Mouse (Mus musculus): ENCODE data around the gene Auts2. TPM values are rescaled to one million over a fixed set of nuclear protein-coding genes. Genes with fewer than 3 reads are reported as not detected.

Gene Auts2
- polyA plus RNA-seq, 1 experiment from 2014 or later = 57.8 TPM

DNA sequence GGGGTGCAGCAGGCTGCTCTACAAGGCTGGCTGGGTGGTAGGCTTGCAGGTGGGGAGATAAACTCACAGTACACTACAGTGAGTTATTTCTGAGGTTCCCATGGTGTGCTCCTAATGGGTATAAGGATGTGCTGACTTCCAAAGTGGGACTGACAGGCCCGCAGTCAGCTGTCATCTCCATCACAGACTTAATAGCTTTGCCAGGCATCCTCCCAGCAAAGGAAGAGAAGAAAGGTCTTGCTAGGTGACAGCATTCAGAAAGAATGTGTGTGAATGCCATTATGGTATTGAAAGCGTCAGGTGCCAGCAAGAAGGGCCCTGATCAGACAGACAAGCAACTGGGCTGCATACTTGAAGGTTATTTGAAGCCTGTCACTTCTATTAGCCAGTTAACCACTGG, 900.4 kb downstream of the Auts2 start:
- H3K36me3 ChIP-seq = no peaks in the 10 kb centered on the region
- H3K27ac ChIP-seq = no peak overlapping the region
- 74% methylated on average over 2 of the region's 2 CpGs for WGBS
- H3K4me1 ChIP-seq = peaks cover 42% of the 10 kb centered on the region
- no peak overlapping the region for H3K4me3 ChIP-seq
- peaks cover 8% of the 10 kb centered on the region; the same call in 1 of the 2 replicates for H3K27me3 ChIP-seq (ENCODE audit: low read depth, poor library complexity, severe bottlenecking)
- no peaks in the 10 kb centered on the region for H3K9me3 ChIP-seq (replicated peaks)
- DNase-seq (ENCODE audit: low spot score) = no peak

DNA sequence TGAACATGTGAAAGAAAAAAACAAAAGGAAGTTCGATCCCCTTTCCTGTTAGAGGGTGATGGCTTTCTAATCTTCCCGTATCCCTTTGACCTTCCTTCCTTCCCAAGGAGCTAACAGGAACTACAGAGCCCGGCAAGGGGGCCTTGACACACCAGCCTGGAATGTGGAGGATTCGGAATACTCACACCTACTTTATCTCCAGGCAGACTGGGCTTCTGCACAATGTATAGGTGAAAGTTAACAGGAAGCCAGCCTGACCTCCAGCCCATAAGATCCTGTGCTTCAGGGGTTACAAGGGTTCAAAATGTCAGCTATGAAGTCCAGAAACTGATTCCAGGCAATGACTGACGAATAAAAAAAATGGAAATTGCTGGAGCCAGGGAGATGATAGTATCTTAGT, 906.7 kb downstream of the Auts2 start:
- Histone ChIP-seq H3K9me3 (replicated peaks) (no peaks in the 10 kb centered on the region), H3K27me3 (ENCODE audit: low read depth, poor library complexity, severe bottlenecking) (no peaks in the 10 kb centered on the region), H3K4me1 (peaks cover 12% of the 10 kb centered on the region), H3K4me3 (no peak overlapping the region), H3K36me3 (no peaks in the 10 kb centered on the region), H3K27ac (no peak overlapping the region)
- 66% methylated on average over 5 of the region's 5 CpGs for WGBS
- DNase-seq (ENCODE audit: low spot score) = no peak

DNA sequence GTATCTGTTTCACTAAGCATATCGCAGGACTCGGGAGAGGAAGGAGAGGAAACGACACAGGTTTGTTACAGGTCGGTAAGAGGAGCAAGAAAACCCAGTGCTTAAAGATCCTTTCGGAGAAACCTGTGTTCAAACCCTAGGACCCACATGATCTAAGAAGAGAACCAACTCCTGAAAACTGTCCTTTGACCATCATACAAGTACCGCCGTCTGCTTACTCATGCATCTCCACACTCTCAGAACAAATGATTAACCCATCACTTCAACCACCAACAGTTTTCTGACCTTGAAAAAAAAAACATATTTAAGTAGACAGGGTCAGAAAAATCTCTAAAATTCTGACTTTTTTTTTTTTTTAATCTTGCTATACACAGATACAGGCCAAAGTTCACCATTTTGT, 908.4 kb downstream of the Auts2 start:
- Histone ChIP-seq H3K4me3 (no peak overlapping the region), H3K36me3 (no peaks in the 10 kb centered on the region), H3K27ac (no peak overlapping the region), H3K27me3 (ENCODE audit: low read depth, poor library complexity, severe bottlenecking) (no peaks in the 10 kb centered on the region), H3K9me3 (replicated peaks) (no peaks in the 10 kb centered on the region), H3K4me1 (peaks cover 26% of the 10 kb centered on the region)
- 93% methylated on average over 7 of the region's 7 CpGs for WGBS
- DNase-seq (ENCODE audit: low spot score) = no peak

DNA sequence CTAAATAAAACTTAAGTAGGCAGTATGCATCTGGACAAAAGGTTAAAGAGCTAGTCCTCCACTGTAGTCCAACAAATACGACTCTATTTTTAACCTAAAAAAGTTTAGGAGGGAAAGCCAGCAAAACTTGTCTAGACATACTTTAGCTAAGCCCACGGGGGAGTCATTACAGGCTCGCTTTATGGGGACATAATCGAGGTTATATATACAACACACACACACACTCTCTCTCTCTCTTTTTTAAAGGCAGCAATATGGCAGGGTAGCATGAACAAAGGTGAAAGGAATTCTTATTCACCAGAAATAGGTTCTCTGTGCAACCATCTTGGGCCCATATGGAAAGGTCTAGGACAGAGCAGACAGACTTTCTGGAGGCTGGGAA, 911.2 kb downstream of the Auts2 start:
- Histone ChIP-seq H3K4me3 (no peak overlapping the region), H3K27ac (peak overlapping the region; percentile 84), H3K27me3 (ENCODE audit: low read depth, poor library complexity, severe bottlenecking) (no peaks in the 10 kb centered on the region), H3K36me3 (no peaks in the 10 kb centered on the region), H3K4me1 (peaks cover 27% of the 10 kb centered on the region), H3K9me3 (replicated peaks) (no peaks in the 10 kb centered on the region)
- DNase-seq (ENCODE audit: low spot score) = no peak
- WGBS = 67% methylated on average over 4 of the region's 4 CpGs

DNA sequence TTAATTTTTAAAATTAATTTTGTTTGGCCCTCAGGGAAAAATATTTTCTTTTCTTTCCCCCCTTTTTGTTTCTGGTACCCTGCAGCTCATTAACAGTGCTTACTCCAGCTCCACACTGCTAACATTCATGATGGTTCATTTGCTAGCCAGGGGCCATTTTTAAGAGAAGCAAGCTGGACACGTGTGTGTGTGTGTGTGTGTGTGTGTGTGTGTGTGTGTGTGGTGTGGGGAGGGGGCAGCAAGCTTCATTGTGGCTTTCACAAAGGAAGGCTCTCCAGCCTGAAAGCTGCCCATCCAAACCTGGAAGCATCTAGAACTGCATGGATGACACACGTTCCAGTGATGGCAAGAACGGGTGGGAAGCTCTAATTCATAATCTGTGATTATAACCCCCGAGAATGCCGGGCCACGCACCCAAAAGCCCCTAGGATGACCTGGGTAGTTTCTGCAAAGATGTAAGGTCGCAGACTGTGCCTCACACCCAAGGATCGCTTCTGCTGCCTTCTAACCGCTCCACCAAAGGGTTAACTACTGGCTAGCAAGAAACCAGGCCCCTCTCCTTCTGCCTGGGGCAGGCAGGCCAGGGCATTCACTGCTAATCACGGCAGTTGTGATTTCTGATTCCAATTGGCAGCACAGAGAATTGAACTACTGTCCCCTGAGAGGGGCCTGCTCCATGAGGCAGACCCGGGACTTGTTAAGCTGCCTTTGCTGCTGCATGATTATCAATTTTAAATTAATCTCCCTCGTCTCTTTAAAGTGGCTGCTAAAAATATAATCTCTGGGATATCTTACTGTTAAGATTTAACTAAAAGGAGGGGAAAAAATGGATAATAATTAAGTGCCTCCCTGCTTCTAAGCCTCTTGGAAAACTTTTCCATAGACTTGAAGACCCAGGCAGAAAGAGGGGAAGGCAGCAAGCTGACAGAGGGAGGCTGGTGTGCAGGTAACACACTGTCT, 911.8 kb downstream of the Auts2 start:
- Histone ChIP-seq H3K9me3 (replicated peaks) (no peaks in the 10 kb centered on the region), H3K4me1 (peaks cover 27% of the 10 kb centered on the region), H3K27me3 (ENCODE audit: low read depth, poor library complexity, severe bottlenecking) (no peaks in the 10 kb centered on the region), H3K4me3 (no peak overlapping the region), H3K36me3 (no peaks in the 10 kb centered on the region), H3K27ac (peak overlapping the region; percentile 84)
- peak; percentile 67 for DNase-seq (ENCODE audit: low spot score)
- 44% methylated on average over 12 of the region's 12 CpGs for WGBS

DNA sequence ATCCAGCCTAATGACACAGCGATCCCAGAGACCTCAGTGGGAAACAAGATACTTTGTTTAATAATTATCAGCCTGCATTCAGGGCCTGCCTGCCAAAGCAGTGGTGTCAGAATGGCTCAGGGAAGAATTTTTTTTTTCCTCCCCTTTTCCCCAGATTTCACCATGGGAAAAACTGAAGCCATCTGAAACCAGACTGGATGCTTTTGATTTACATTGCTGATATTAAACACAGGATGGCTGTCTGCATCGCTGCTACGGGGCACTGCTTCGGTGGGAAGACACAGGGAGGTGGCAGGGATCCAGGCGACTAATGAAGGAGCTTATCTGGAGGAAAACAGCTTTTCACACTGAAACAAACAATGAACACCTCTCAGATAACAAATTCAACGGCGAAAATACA, 912.6 kb downstream of the Auts2 start:
- peak overlapping the region; percentile 84 for H3K27ac ChIP-seq
- no peaks in the 10 kb centered on the region for H3K36me3 ChIP-seq
- no peaks in the 10 kb centered on the region for H3K27me3 ChIP-seq (ENCODE audit: low read depth, poor library complexity, severe bottlenecking)
- 44% methylated on average over 7 of the region's 7 CpGs for WGBS
- no peak for DNase-seq (ENCODE audit: low spot score)
- H3K4me1 ChIP-seq = peaks cover 27% of the 10 kb centered on the region
- no peak overlapping the region for H3K4me3 ChIP-seq
- no peaks in the 10 kb centered on the region for H3K9me3 ChIP-seq (replicated peaks)

DNA sequence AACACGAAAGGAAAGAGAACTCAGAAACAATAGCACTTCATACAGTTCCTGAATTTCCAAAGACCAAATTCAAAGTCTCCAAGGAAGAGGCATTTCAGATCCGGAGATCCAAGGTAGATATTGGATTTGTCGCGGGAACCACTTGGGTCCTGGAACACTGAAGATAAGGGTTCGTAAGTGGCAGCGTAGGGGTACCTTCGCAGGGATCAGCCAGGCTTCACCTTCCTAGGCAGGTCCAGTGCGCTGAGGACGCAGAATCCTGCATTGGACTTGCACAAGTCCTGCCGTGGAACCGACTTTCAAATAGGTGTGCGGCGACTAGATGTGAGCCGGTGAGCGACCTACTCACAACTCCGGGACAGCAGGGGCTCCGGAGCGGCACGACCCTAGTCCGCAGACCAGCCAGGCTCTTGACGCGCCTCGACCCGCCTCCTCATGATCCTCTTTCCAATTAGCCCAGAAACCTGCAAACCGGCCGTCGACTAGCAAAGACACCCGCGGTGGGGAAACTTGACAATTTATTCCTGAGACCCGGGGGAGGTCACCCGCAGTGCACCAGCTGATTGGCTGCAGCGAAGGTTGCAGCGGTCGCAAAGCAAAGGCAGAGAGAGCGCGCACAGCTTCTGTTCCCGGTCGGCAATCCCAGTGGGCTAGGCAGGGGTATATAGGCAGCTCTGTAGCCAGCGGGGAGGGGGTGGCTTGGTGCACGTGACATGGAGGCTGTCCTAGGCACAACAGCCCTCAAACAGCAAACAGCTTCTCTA, 926.8 kb downstream of the Auts2 start:
- H3K4me3 ChIP-seq = peak overlapping the region; percentile 52
- peaks cover 28% of the 10 kb centered on the region for H3K4me1 ChIP-seq
- peak overlapping the region; percentile 31; the same call in 1 of the 2 replicates for H3K27ac ChIP-seq
- no peaks in the 10 kb centered on the region for H3K36me3 ChIP-seq
- no peaks in the 10 kb centered on the region for H3K9me3 ChIP-seq (replicated peaks)
- DNase-seq (ENCODE audit: low spot score) = peak; percentile 71
- peaks cover 83% of the 10 kb centered on the region for H3K27me3 ChIP-seq (ENCODE audit: low read depth, poor library complexity, severe bottlenecking)
- 1% methylated on average over 40 of the region's 40 CpGs for WGBS

DNA sequence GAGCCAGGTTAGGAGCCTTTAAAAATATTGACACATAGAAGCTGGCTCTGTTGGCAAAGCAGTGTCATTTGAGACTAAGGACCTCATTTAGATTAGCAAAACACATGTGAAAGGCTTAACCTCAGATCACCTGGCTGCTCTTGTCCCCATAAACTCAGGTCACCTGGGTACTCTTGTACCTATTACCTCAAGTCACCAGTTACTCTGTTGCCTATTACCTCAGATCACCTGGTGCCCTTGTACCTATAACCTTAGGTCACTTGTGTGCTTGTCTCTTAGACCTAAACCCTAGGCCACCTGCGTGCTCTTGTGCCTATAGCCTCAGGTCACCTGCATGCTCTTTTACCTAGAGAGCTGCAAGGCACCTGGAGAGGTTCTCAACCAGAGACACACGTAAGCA, 928.9 kb downstream of the Auts2 start:
- no peak overlapping the region for H3K4me3 ChIP-seq
- 90% methylated on average over 2 of the region's 2 CpGs for WGBS
- H3K27me3 ChIP-seq (ENCODE audit: low read depth, poor library complexity, severe bottlenecking) = peaks cover 95% of the 10 kb centered on the region
- peaks cover 34% of the 10 kb centered on the region for H3K4me1 ChIP-seq
- no peak overlapping the region for H3K27ac ChIP-seq
- DNase-seq (ENCODE audit: low spot score) = no peak
- no peaks in the 10 kb centered on the region for H3K9me3 ChIP-seq (replicated peaks)
- H3K36me3 ChIP-seq = no peaks in the 10 kb centered on the region

DNA sequence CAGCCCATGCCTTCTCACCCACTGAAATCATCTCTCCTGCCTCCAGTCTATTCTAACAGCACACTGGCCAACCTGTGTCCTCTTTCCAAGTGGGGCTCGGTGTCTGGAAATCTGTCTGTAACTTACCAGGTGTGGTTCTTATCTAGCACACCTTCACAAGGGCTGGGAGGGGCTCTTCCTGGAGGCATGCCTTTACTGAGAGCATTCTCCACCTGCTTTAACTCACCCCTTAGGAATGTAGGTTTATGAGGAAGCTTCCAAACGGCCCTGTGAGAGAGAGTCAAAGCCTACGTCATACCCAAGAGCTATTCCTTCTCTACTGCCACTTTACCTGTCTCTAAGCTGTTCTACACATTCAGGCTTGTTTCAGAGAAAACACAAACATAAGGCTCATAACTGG, 929.8 kb downstream of the Auts2 start:
- Histone ChIP-seq H3K4me3 (no peak overlapping the region), H3K36me3 (no peaks in the 10 kb centered on the region), H3K9me3 (replicated peaks) (no peaks in the 10 kb centered on the region), H3K4me1 (peaks cover 34% of the 10 kb centered on the region), H3K27ac (no peak overlapping the region), H3K27me3 (ENCODE audit: low read depth, poor library complexity, severe bottlenecking) (peaks cover 93% of the 10 kb centered on the region)
- DNase-seq (ENCODE audit: low spot score) = no peak
- 74% methylated on average over 3 of the region's 3 CpGs for WGBS

DNA sequence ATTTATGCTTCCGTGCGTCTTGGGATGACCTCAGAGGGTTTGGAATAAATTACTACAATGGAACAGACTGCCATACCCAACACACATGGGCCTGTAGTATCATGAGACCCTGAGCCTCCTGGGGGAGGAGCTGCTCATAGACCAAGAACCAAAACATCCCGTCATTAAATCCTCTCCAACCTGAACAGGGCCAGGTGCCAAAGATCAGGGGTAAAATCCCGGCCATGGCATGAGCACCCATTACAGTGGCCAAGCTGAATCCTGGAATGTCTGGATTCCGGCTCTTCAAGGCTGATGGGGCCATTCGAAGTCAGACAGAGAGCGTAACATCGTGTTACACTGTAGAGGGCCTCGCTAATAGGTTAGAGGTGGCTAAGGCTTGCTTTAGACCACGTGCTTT, 932.4 kb downstream of the Auts2 start:
- Histone ChIP-seq H3K27me3 (ENCODE audit: low read depth, poor library complexity, severe bottlenecking) (peaks cover 77% of the 10 kb centered on the region), H3K9me3 (replicated peaks) (no peaks in the 10 kb centered on the region)
- DNase-seq (ENCODE audit: low spot score) = no peak

DNA sequence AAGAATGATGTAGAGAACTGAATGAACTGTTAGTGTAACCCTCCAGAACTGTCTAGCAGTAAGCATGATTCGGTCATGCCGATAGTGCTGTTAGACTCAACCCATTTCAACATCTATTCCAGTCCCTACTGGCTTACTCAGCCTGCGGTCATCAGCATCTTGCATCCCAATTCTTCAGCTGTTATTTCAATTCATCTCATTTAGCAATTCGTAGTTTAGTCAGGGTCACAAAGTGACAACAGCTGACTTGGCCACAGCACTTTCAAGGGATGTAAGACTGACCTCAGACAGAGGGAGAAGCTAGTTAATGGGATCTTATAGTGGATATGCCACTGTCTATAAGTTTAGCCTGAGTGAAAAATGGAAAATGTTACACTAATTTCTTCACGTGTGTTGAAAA, 936.4 kb downstream of the Auts2 start:
- H3K27ac ChIP-seq = no peak overlapping the region
- H3K9me3 ChIP-seq (replicated peaks) = no peaks in the 10 kb centered on the region
- H3K27me3 ChIP-seq (ENCODE audit: low read depth, poor library complexity, severe bottlenecking) = peaks cover 51% of the 10 kb centered on the region
- H3K4me1 ChIP-seq = peaks cover 25% of the 10 kb centered on the region
- H3K36me3 ChIP-seq = no peaks in the 10 kb centered on the region
- no peak for DNase-seq (ENCODE audit: low spot score)
- 90% methylated on average over 5 of the region's 5 CpGs for WGBS
- no peak overlapping the region for H3K4me3 ChIP-seq

More for the DNA sequence above, 932.4 kb downstream of the Auts2 start:
- no peaks in the 10 kb centered on the region for H3K36me3 ChIP-seq
- H3K4me1 ChIP-seq = peaks cover 14% of the 10 kb centered on the region
- H3K27ac ChIP-seq = no peak overlapping the region
- WGBS = 88% methylated on average over 10 of the region's 10 CpGs
- no peak overlapping the region for H3K4me3 ChIP-seq

DNA sequence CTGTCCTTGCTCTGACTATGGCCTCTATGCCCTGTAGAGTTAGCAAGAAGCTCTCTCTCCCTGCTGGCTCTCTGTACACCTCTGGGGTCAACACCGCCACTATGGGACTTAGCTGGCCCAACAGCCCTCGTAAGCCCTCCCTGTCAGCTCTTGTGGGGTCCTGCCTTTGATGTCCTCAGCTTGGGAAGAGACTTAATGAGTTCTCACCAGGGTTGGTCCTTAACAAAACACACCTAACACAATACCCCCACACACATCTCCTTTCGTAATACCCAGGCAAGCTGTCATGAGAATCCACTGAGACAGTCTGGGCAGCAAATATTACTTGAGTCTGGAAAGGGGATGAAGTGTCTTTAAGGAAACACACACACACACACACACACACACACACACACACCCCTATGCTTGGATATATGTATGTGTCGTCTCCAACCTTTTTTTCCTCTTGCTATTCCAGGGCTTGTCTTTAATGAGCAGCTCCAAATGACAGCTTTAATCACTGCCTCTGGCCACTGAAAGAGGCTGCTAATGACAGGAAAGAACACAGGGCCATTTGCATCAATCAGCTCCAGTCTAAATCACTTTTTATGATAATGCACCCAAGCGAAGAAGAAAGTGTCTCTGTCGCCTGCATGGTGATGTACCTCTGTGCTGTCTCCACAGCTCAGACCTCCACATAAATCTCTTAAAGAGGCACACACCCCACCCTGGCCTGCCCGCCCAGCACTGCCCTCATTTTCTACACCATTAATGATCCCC, 941.0 kb downstream of the Auts2 start:
- Histone ChIP-seq H3K4me1 (peaks cover 44% of the 10 kb centered on the region), H3K27ac (no peak overlapping the region), H3K27me3 (ENCODE audit: low read depth, poor library complexity, severe bottlenecking) (peaks cover 51% of the 10 kb centered on the region), H3K4me3 (no peak overlapping the region), H3K36me3 (no peaks in the 10 kb centered on the region), H3K9me3 (replicated peaks) (no peaks in the 10 kb centered on the region)
- no peak for DNase-seq (ENCODE audit: low spot score)
- WGBS = 14% methylated on average over 7 of the region's 7 CpGs
